Mouse (Mus musculus): Measurements from ENCODE around the gene Cd200r2. TPM values are rescaled to one million over a fixed set of nuclear protein-coding genes. Genes with fewer than 3 reads are reported as not detected.

The Cd200r2 gene
- not detected for total RNA-seq (2023)

GRCm38 (mm10) chr16:44866797-44867196 is at the start of gene Cd200r2:
Gene Cd200r2 (plus strand): TSS chr16:44867097.

GRCm38 (mm10) chr16:44943468-44943867 is 76.6 kb downstream of the Cd200r2 start, which contains the start of gene Cd200r3:
Gene Cd200r3 (plus strand): TSS chr16:44943678.

Other genes starting within 250 kb of the Cd200r2 start
- gene Nepro, start 142.8 kb upstream of the Cd200r2 start, total RNA-seq (2023) = 10 to 100 TPM; 14.2 to 17.7 TPM
- 10 to 100 TPM; 12.3 to 16.3 TPM for gene Gtpbp8, start 120.7 kb upstream of the Cd200r2 start, total RNA-seq (2023)
- gene Cd200r1, start 101.4 kb upstream of the Cd200r2 start, total RNA-seq (2023) = 1 to 10 TPM; 8.7 to 9.9 TPM
- gene Cd200r4, start 55.4 kb upstream of the Cd200r2 start, total RNA-seq (2023) = 1 to 10 TPM in 1 of 2 experiments, under 1 TPM in 1; 0.61 to 1.2 TPM
- gene Cd200r3, start 76.6 kb downstream of the Cd200r2 start, total RNA-seq (2023) = 1 to 10 TPM in 1 of 2 experiments, under 1 TPM in 1; 0.45 to 1.7 TPM
- 1 to 10 TPM in 1 of 2 experiments, under 1 TPM in 1; 0.39 to 1.1 TPM for gene Ccdc80, start 226.3 kb downstream of the Cd200r2 start, total RNA-seq (2023)